Mouse (Mus musculus) embryonic facial prominence, embryonic 14.5 days (tissue): ENCODE results near the gene Pik3cd. TPM values are rescaled to one million over a fixed set of nuclear protein-coding genes. Genes with fewer than 3 reads are reported as not detected.

ENCODE experiments used
- ATAC-seq: fragments of 200-750 bp; cut with Nextera tagmentation; 2 replicates; pipeline ENCODE4 v1.8.0; 2017; ENCODE audit warnings: low read depth, moderate number of reproducible peaks, moderate TSS enrichment
- DNase-seq: peaks from one replicate; pipeline ENCODE4 v3.0.0-alpha.2; 2015; ENCODE audit warnings: low spot score
- H3K27ac ChIP-seq: fragments of 300-500 bp; sonication (generic); replicated peaks from 2 replicates; pipeline ENCODE4 v1.5.1; 2014; ENCODE audit warnings: low read depth, mild to moderate bottlenecking, low read length, moderate library complexity
- H3K27me3 ChIP-seq: fragments of 300-500 bp; sonication (generic); replicated peaks from 2 replicates; pipeline ENCODE4 v1.6.1; 2014; ENCODE audit warnings: low read length; ENCODE audit not compliant: control insufficient read depth, insufficient read depth
- H3K36me3 ChIP-seq: fragments of 300-500 bp; sonication (generic); 2 replicates; pipeline ENCODE4 v1.6.1; 2014; ENCODE audit warnings: low read length, mixed read lengths; ENCODE audit not compliant: control insufficient read depth, insufficient read depth
- H3K4me1 ChIP-seq: fragments of 300-500 bp; sonication (generic); 2 replicates; pipeline ENCODE4 v1.6.1; 2014; ENCODE audit warnings: antibody characterized with exemption, low read length; ENCODE audit not compliant: control insufficient read depth, insufficient read depth
- H3K4me2 ChIP-seq: fragments of 300-500 bp; sonication (generic); 2 replicates; pipeline ENCODE4 v1.6.1; 2014; ENCODE audit warnings: low read depth, mild to moderate bottlenecking, low read length, moderate library complexity, mixed read lengths
- H3K4me3 ChIP-seq: fragments of 300-500 bp; sonication (generic); 2 replicates; pipeline ENCODE4 v1.5.1; 2014; ENCODE audit warnings: low read depth, mild to moderate bottlenecking, low read length
- H3K9ac ChIP-seq: fragments of 300-500 bp; sonication (generic); 2 replicates; pipeline ENCODE4 v1.6.1; 2014; ENCODE audit warnings: low read depth, mild to moderate bottlenecking, low read length, moderate library complexity, mixed read lengths
- H3K9me3 ChIP-seq: fragments of 300-500 bp; sonication (generic); 2 replicates; pipeline ENCODE4 v1.6.1; 2016; ENCODE audit warnings: low read length; ENCODE audit not compliant: control insufficient read depth
- WGBS: fragments of 180-500 bp; shearing (Covaris S2); extraction: QIAGEN DNeasy Blood & Tissue Kit; methylation state at CpG from one replicate; pipeline ENCODE4 v1.1.7; 2014; 5-methylcytosine and 5-hydroxymethylcytosine counted together
- polyA plus RNA-seq: library from polyadenylated mRNA; unstranded; fragments of >200 nt; fragmentation: Nextera tagmentation; extraction: Ambion mirVana; gene quantifications from 2 replicates; pipeline ENCODE4 v1.2.1, GENCODE M21; 2014

The Pik3cd gene
- polyA plus RNA-seq, 1 experiment from 2014 or later: 6.0 TPM

DNA sequence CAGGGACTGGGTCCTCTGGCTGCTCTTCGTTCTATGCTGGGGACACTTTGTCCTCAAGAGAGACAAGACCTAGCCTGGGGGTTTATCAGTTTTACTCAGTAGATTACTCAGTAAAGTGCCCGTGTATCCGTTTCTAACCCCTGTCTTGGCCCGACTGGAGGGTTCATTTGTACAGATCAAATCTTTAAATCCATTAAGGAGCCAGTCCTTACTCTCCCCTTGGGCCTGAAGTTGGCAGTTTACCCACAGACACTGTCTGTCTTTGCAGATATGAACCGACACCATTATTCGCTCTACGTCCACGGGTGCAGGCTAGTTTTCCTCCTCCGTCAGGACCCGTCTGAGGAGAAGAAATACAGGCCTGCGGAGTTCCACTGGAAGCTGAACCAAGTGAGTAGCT is 67.4 kb downstream of the Pik3cd start:
- WGBS: 92% methylated on average over 11 of the region's 11 CpGs
- no peak for ATAC-seq
- peaks cover 72% of the 10 kb centered on the region for H3K36me3 ChIP-seq

GRCm38 (mm10) chr4:149634157-149634556 is 68.2 kb downstream of the Pik3cd start:
- no peak for DNase-seq
- ATAC-seq: no peak
- peaks cover 70% of the 10 kb centered on the region for H3K36me3 ChIP-seq
- H3K4me1 ChIP-seq: no peaks in the 10 kb centered on the region
- no peak overlapping the region for H3K27ac ChIP-seq
- H3K9me3 ChIP-seq: no peaks in the 10 kb centered on the region
- H3K4me2 ChIP-seq: no peak overlapping the region
- no peak overlapping the region for H3K9ac ChIP-seq
- H3K27me3 ChIP-seq: no peaks in the 10 kb centered on the region
- H3K4me3 ChIP-seq: no peak overlapping the region
- 70% methylated on average over 1 of the region's 1 CpGs for WGBS

More for the DNA sequence above, 67.4 kb downstream of the Pik3cd start:
- no peak overlapping the region for H3K27ac ChIP-seq
- H3K4me2 ChIP-seq: no peak overlapping the region
- no peak overlapping the region for H3K9ac ChIP-seq
- H3K9me3 ChIP-seq: no peaks in the 10 kb centered on the region
- no peaks in the 10 kb centered on the region for H3K4me1 ChIP-seq
- DNase-seq: no peak
- H3K27me3 ChIP-seq: no peaks in the 10 kb centered on the region
- H3K4me3 ChIP-seq: no peak overlapping the region

- no peak overlapping the region for H3K4me3 ChIP-seq
- H3K4me1 ChIP-seq: no peaks in the 10 kb centered on the region
- ATAC-seq: no peak
- H3K27ac ChIP-seq: no peak overlapping the region
- no peak overlapping the region for H3K4me2 ChIP-seq
- DNase-seq: no peak
- peaks cover 56% of the 10 kb centered on the region for H3K36me3 ChIP-seq
- H3K9ac ChIP-seq: no peak overlapping the region
- no peaks in the 10 kb centered on the region for H3K27me3 ChIP-seq
- WGBS: 76% methylated on average over 9 of the region's 9 CpGs
- H3K9me3 ChIP-seq: no peaks in the 10 kb centered on the region
Observed at GRCm38 (mm10) chr4:149632670-149633307, 69.6 kb downstream of the Pik3cd start.

DNA sequence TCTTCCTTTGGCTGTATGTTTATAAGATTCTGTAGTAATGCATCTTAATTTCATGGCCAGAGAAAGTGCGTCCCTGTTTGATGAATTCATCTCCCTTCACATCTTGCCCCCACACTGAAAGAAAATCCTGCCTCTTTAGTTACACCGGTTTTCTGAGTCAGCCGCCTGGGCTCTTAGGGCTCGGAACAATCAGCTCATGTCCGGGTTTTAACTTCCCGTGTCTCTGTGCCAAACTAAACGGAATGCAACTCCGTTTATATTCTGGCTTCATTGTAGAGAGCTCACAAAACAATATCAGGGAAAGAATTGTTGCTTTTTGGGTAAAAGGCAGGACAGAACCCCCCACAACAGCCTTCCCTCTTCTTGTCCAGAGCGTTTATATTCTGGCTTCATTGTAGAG is 73.6 kb downstream of the Pik3cd start:
- H3K4me3 ChIP-seq: no peak overlapping the region
- H3K36me3 ChIP-seq: peaks cover 37% of the 10 kb centered on the region
- no peak overlapping the region for H3K9ac ChIP-seq
- 0 out of 2 replicates have a peak, but pooled peaks cover 3% of the 10 kb centered on the region for H3K4me1 ChIP-seq
- WGBS: 63% methylated on average over 9 of the region's 9 CpGs
- H3K27me3 ChIP-seq: no peaks in the 10 kb centered on the region
- DNase-seq (peak; percentile 48), ATAC-seq (no peak)
- no peak overlapping the region; the same call in 1 of the 2 replicates for H3K27ac ChIP-seq
- no peaks in the 10 kb centered on the region for H3K9me3 ChIP-seq
- H3K4me2 ChIP-seq: no peak overlapping the region

- no peak for DNase-seq
- Histone ChIP-seq H3K4me3 (no peak overlapping the region), H3K9ac (no peak overlapping the region), H3K4me1 (0 out of 2 replicates have a peak, but pooled peaks cover 3% of the 10 kb centered on the region), H3K27me3 (no peaks in the 10 kb centered on the region), H3K36me3 (peaks cover 33% of the 10 kb centered on the region), H3K9me3 (no peaks in the 10 kb centered on the region), H3K27ac (no peak overlapping the region), H3K4me2 (no peak overlapping the region)
- 0 out of 2 replicates have a peak, but pooled peaks have one; percentile 38 for ATAC-seq
- 78% methylated on average over 9 of the region's 10 CpGs for WGBS
Observed at GRCm38 (mm10) chr4:149628372-149628771, 74.0 kb downstream of the Pik3cd start.

DNA sequence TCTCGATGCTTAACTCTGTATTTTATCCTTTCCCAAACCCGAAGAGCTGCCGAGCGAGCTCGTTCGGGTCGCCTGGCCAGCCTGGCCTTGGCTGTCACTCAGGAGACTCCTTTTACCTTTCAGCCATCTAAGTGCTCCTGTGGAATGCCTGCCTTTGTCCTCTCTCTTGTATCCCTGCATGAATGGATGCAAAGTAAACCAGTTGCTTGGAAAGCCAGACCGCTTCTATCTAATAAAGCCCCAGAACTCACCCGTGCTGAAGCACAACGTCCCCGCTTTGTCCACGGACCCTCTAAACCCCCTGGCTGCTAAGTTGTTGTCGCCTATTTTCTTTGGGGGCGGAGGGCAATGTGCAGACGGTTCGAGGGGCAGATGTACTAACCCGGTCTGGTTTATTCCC is 75.6 kb downstream of the Pik3cd start:
- WGBS: 79% methylated on average over 17 of the region's 17 CpGs
- peaks cover 21% of the 10 kb centered on the region for H3K36me3 ChIP-seq
- peak; percentile 16; the same call in 1 of the 2 replicates for ATAC-seq

GRCm38 (mm10) chr4:149623711-149624110 is 78.7 kb downstream of the Pik3cd start:
- no peak for ATAC-seq
- H3K4me3 ChIP-seq: no peak overlapping the region
- no peak overlapping the region for H3K27ac ChIP-seq
- H3K27me3 ChIP-seq: no peaks in the 10 kb centered on the region
- H3K9me3 ChIP-seq: no peaks in the 10 kb centered on the region
- 82% methylated on average over 5 of the region's 5 CpGs for WGBS
- 0 out of 2 replicates have a peak, but pooled peaks cover 3% of the 10 kb centered on the region for H3K4me1 ChIP-seq
- no peak overlapping the region for H3K4me2 ChIP-seq
- no peak for DNase-seq
- H3K9ac ChIP-seq: no peak overlapping the region
- H3K36me3 ChIP-seq: no peaks in the 10 kb centered on the region

More for the DNA sequence above, 75.6 kb downstream of the Pik3cd start:
- no peak for DNase-seq
- H3K27me3 ChIP-seq: no peaks in the 10 kb centered on the region
- H3K9ac ChIP-seq: no peak overlapping the region
- H3K4me2 ChIP-seq: no peak overlapping the region
- 0 out of 2 replicates have a peak, but pooled peaks cover 3% of the 10 kb centered on the region for H3K4me1 ChIP-seq
- no peak overlapping the region for H3K27ac ChIP-seq
- no peaks in the 10 kb centered on the region for H3K9me3 ChIP-seq
- H3K4me3 ChIP-seq: no peak overlapping the region

- no peak for DNase-seq
- 56% methylated on average over 4 of the region's 4 CpGs for WGBS
- H3K9ac ChIP-seq: no peak overlapping the region
- no peak for ATAC-seq
- no peak overlapping the region for H3K27ac ChIP-seq
- no peaks in the 10 kb centered on the region for H3K36me3 ChIP-seq
- H3K9me3 ChIP-seq: no peaks in the 10 kb centered on the region
- H3K27me3 ChIP-seq: no peaks in the 10 kb centered on the region
- 0 out of 2 replicates have a peak, but pooled peaks cover 3% of the 10 kb centered on the region for H3K4me1 ChIP-seq
- H3K4me2 ChIP-seq: no peak overlapping the region
- no peak overlapping the region for H3K4me3 ChIP-seq
Observed at GRCm38 (mm10) chr4:149621286-149621685, 81.1 kb downstream of the Pik3cd start.

DNA sequence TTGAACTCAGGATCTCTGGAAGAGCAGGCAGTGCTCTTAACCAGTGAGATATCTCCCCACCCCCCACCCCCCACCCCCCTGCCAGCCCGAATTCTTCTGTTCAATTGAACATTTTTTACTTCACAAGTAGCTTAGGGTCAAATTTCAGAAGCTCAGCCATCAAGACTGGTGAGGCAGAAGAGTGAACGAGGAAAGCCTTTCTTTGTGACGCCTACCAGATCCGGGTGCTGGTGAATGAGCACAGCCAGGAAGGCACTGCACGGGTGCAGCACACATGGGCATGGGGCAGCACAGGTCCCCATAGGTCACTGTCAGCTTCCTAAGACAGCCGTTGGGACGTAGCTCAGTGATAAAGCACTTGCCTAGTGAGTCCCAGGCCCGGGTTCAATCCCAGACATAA is 82.4 kb downstream of the Pik3cd start:
- 35% methylated on average over 8 of the region's 8 CpGs for WGBS
- H3K9ac ChIP-seq: no peak overlapping the region
- no peak overlapping the region for H3K4me2 ChIP-seq
- no peak overlapping the region for H3K27ac ChIP-seq
- DNase-seq (peak; percentile 55), ATAC-seq (peak; percentile 50; the same call in 1 of the 2 replicates)
- no peaks in the 10 kb centered on the region for H3K27me3 ChIP-seq
- H3K4me3 ChIP-seq: no peak overlapping the region
- H3K36me3 ChIP-seq: peaks cover 9% of the 10 kb centered on the region; the same call in 1 of the 2 replicates
- 0 out of 2 replicates have a peak, but pooled peaks cover under 1% of the 10 kb centered on the region for H3K9me3 ChIP-seq
- H3K4me1 ChIP-seq: no peaks in the 10 kb centered on the region
